Mouse (Mus musculus): ENCODE results near the gene Ldoc1. TPM values are rescaled to one million over a fixed set of nuclear protein-coding genes. Genes with fewer than 3 reads are reported as not detected.

The Ldoc1 gene
- polyA plus RNA-seq, 1 experiment: not detected

GRCm38 (mm10) chrX:61727516-61728310, 18.4 kb downstream of the Ldoc1 start:
- H3K36me3 ChIP-seq (ENCODE audit: control insufficient read depth, insufficient read depth): no peaks in the 10 kb centered on the region
- no peaks in the 10 kb centered on the region for H3K27me3 ChIP-seq (ENCODE audit: control insufficient read depth, insufficient read depth, insufficient read length)
- TF ChIP-seq USF1 (IDR thresholded peaks at IDR 0.05; ENCODE audit: low read depth) (no peak), CEBPB (IDR thresholded peaks at IDR 0.05; ENCODE audit: low read depth) (no peak), FOSL1 (IDR thresholded peaks at IDR 0.05; ENCODE audit: insufficient read depth, low read length, poor library complexity, severe bottlenecking) (no peak), CTCF (IDR thresholded peaks at IDR 0.05; ENCODE audit: control insufficient read depth, insufficient read depth, insufficient read length) (no peak), MYOD1 (IDR thresholded peaks at IDR 0.05; ENCODE audit: control insufficient read depth, insufficient read length, low read depth) (no peak), MAX (IDR thresholded peaks at IDR 0.05) (no peak), MYOG (IDR thresholded peaks at IDR 0.05; ENCODE audit: control insufficient read depth, extremely low read depth, insufficient read length) (no peak)
- no peak overlapping the region for H3ac ChIP-seq (ENCODE audit: control insufficient read depth, insufficient read length, low read depth)
- no peaks in the 10 kb centered on the region for H3K79me2 ChIP-seq (ENCODE audit: control insufficient read depth, insufficient read depth)
- H3K4me3 ChIP-seq (ENCODE audit: insufficient read depth, poor library complexity, severe bottlenecking): no peak overlapping the region
- H3K79me3 ChIP-seq (ENCODE audit: low read depth): no peaks in the 10 kb centered on the region

Data from C2C12 (cell line).